Mouse (Mus musculus): ENCODE data around the gene Ddx1.

Gene Ddx1

GRCm38 (mm10) chr12:13248691-13249572 is at the start of gene Ddx1:
Ddx1 (minus strand) TSS chr12:13249213.
- CTCF ChIA-PET = interaction anchor here (0.6 kb wide), 1 partner anchor 855 kb away, joined by 17 read pairs; no protein-coding TSS in a partner anchor

GRCm38 (mm10) chr12:13293421-13293881 is 44.4 kb upstream of the Ddx1 start:
- CTCF ChIA-PET = no interaction called here

- CTCF ChIA-PET = no interaction called here
Measured at GRCm38 (mm10) chr12:13291453-13291852, 42.4 kb upstream of the Ddx1 start.

- CTCF ChIA-PET = no interaction called here
Measured at GRCm38 (mm10) chr12:13269570-13270390, 20.8 kb upstream of the Ddx1 start.

- CTCF ChIA-PET = no interaction called here
Measured at GRCm38 (mm10) chr12:13268826-13269449, 19.9 kb upstream of the Ddx1 start, which contains the start of gene Nbas. Nbas (plus strand) TSS chr12:13269133.

GRCm38 (mm10) chr12:13268412-13268811 is 19.4 kb upstream of the Ddx1 start:
- CTCF ChIA-PET = no interaction called here

- CTCF ChIA-PET = no interaction called here
Measured at GRCm38 (mm10) chr12:13255701-13256100, 6.7 kb upstream of the Ddx1 start.

- CTCF ChIA-PET = no interaction called here
Measured at GRCm38 (mm10) chr12:13255068-13255467, 6.1 kb upstream of the Ddx1 start.

GRCm38 (mm10) chr12:13249573-13249919 is 533 bp upstream of the Ddx1 start:
- CTCF ChIA-PET = no interaction called here

- CTCF ChIA-PET = no interaction called here
Measured at GRCm38 (mm10) chr12:13242453-13242852, 6.6 kb downstream of the Ddx1 start.

GRCm38 (mm10) chr12:13218101-13218514 is 30.9 kb downstream of the Ddx1 start:
- CTCF ChIA-PET = no interaction called here

GRCm38 (mm10) chr12:13217568-13217967 is 31.4 kb downstream of the Ddx1 start:
- CTCF ChIA-PET = interaction anchor here (0.6 kb wide), 1 partner anchor 810 kb away, joined by 3 read pairs; no protein-coding TSS in a partner anchor

GRCm38 (mm10) chr12:13216501-13217103 is 32.4 kb downstream of the Ddx1 start:
- CTCF ChIA-PET = interaction anchor here (0.6 kb wide), 1 partner anchor 809 kb away, joined by 3 read pairs; no protein-coding TSS in a partner anchor

- CTCF ChIA-PET = no interaction called here
Measured at GRCm38 (mm10) chr12:13214345-13215278, 34.4 kb downstream of the Ddx1 start.

GRCm38 (mm10) chr12:13211746-13212482 is 37.1 kb downstream of the Ddx1 start:
- CTCF ChIA-PET = interaction anchor here (0.6 kb wide), 1 partner anchor 818 kb away, joined by 3 read pairs; no protein-coding TSS in a partner anchor

GRCm38 (mm10) chr12:13209692-13210377 is 39.2 kb downstream of the Ddx1 start:
- CTCF ChIA-PET = no interaction called here

GRCm38 (mm10) chr12:13208983-13209451 is 40.0 kb downstream of the Ddx1 start:
- CTCF ChIA-PET = no interaction called here

- CTCF ChIA-PET = no interaction called here
Measured at GRCm38 (mm10) chr12:13208517-13208916, 40.5 kb downstream of the Ddx1 start.

GRCm38 (mm10) chr12:13207099-13207498 is 41.9 kb downstream of the Ddx1 start:
- CTCF ChIA-PET = no interaction called here
